Mouse (Mus musculus) intestine, embryonic 15.5 days (tissue): ENCODE measurements around the gene Rab44. TPM values are rescaled to one million over a fixed set of nuclear protein-coding genes. Genes with fewer than 3 reads are reported as not detected.

Source experiments
- ATAC-seq: fragments of 200-750 bp; cut with Nextera tagmentation; 2 replicates; pipeline ENCODE4 v1.8.0; 2017; ENCODE audit warnings: moderate TSS enrichment, moderate library complexity
- H3K27ac ChIP-seq: fragments of 300-500 bp; sonication (generic); 2 replicates; pipeline ENCODE4 v1.5.1; 2015; ENCODE audit warnings: mild to moderate bottlenecking, inconsistent platforms
- H3K27me3 ChIP-seq: fragments of 300-500 bp; sonication (generic); replicated peaks from 2 replicates; pipeline ENCODE4 v1.6.1; 2015; ENCODE audit warnings: inconsistent platforms
- H3K36me3 ChIP-seq: fragments of 300-500 bp; sonication (generic); 2 replicates; pipeline ENCODE4 v1.6.1; 2015; ENCODE audit warnings: inconsistent platforms
- H3K4me1 ChIP-seq: fragments of 300-500 bp; sonication (generic); replicated peaks from 2 replicates; pipeline ENCODE4 v1.6.1; 2015; ENCODE audit warnings: inconsistent platforms
- H3K4me2 ChIP-seq: fragments of 300-500 bp; sonication (generic); replicated peaks from 2 replicates; pipeline ENCODE4 v1.6.1; 2015; ENCODE audit warnings: mild to moderate bottlenecking, inconsistent platforms
- H3K4me3 ChIP-seq: fragments of 300-500 bp; sonication (generic); replicated peaks from 2 replicates; pipeline ENCODE4 v1.5.1; 2015; ENCODE audit warnings: inconsistent platforms
- H3K9ac ChIP-seq: fragments of 300-500 bp; sonication (generic); 2 replicates; pipeline ENCODE4 v1.6.1; 2015; ENCODE audit warnings: inconsistent platforms
- H3K9me3 ChIP-seq: fragments of 300-500 bp; sonication (generic); 2 replicates; pipeline ENCODE4 v1.6.1; 2016; ENCODE audit warnings: inconsistent platforms
- WGBS: fragments of 180-500 bp; shearing (Covaris S2); methylation state at CpG from one replicate; pipeline ENCODE4 v1.1.7; 2015; 5-methylcytosine and 5-hydroxymethylcytosine counted together
- polyA plus RNA-seq: library from polyadenylated mRNA; unstranded; fragments of >200 nt; fragmentation: Nextera tagmentation; extraction: Ambion mirVana; gene quantifications from 2 replicates; pipeline ENCODE4 v1.2.1, GENCODE M21; 2015

Rab44 gene
- polyA plus RNA-seq, 1 experiment from 2014 or later: 0.53 TPM

- no peaks in the 10 kb centered on the region for H3K4me1 ChIP-seq
- 60% methylated on average over 4 of the region's 4 CpGs for WGBS
- no peaks in the 10 kb centered on the region for H3K9me3 ChIP-seq
- no peak overlapping the region for H3K27ac ChIP-seq
- H3K4me3 ChIP-seq: no peak overlapping the region
- no peaks in the 10 kb centered on the region for H3K27me3 ChIP-seq
- H3K9ac ChIP-seq: no peak overlapping the region
- no peak for ATAC-seq
- no peaks in the 10 kb centered on the region for H3K36me3 ChIP-seq
- no peak overlapping the region for H3K4me2 ChIP-seq
Observed at GRCm38 (mm10) chr17:29195579-29195978, 81.6 kb downstream of the Rab44 start.

Other genes starting within 250 kb of the Rab44 start
- gene 4930539E08Rik, start 198.8 kb upstream of the Rab44 start, polyA plus RNA-seq: 4.4 and 4.8 TPM in 2 replicates
- not detected in 2 replicates for gene Pxt1, start 170.3 kb upstream of the Rab44 start, polyA plus RNA-seq
- 64.9 and 68.9 TPM in 2 replicates for gene Kctd20, start 162.2 kb upstream of the Rab44 start, polyA plus RNA-seq
- 90.0 and 90.7 TPM in 2 replicates for gene Stk38, start 106.2 kb upstream of the Rab44 start, polyA plus RNA-seq
- gene Srsf3, start 81.5 kb upstream of the Rab44 start, polyA plus RNA-seq: 485 and 544 TPM in 2 replicates
- gene Cdkn1a, start 23.2 kb upstream of the Rab44 start, polyA plus RNA-seq: 92.2 and 98.3 TPM in 2 replicates
- 7.5 and 8.3 TPM in 2 replicates for gene Cpne5, start 124.0 kb downstream of the Rab44 start, polyA plus RNA-seq
- 154 and 157 TPM in 2 replicates for gene Ppil1, start 150.0 kb downstream of the Rab44 start, polyA plus RNA-seq
- 78.3 and 83.5 TPM in 2 replicates for gene BC004004, start 154.6 kb downstream of the Rab44 start, polyA plus RNA-seq
- 0.72 and 0.98 TPM in 2 replicates for gene Pi16, start 203.5 kb downstream of the Rab44 start, polyA plus RNA-seq
- 235 and 275 TPM in 2 replicates for gene Mtch1, start 233.8 kb downstream of the Rab44 start, polyA plus RNA-seq
- 10.5 and 12.3 TPM in 2 replicates for gene Fgd2, start 246.8 kb downstream of the Rab44 start, polyA plus RNA-seq